Mouse (Mus musculus) ES-CJ7 (cell line): Measurements from ENCODE around the gene Mitf.
A peak's percentile ranks its signal among the peaks of the same experiment; 100 is the strongest.

Source experiments
- DNase-seq: peaks from one replicate; pipeline ENCODE4 v3.0.0; 2011; ENCODE audit warnings: low read depth, low spot score

Gene Mitf

DNA sequence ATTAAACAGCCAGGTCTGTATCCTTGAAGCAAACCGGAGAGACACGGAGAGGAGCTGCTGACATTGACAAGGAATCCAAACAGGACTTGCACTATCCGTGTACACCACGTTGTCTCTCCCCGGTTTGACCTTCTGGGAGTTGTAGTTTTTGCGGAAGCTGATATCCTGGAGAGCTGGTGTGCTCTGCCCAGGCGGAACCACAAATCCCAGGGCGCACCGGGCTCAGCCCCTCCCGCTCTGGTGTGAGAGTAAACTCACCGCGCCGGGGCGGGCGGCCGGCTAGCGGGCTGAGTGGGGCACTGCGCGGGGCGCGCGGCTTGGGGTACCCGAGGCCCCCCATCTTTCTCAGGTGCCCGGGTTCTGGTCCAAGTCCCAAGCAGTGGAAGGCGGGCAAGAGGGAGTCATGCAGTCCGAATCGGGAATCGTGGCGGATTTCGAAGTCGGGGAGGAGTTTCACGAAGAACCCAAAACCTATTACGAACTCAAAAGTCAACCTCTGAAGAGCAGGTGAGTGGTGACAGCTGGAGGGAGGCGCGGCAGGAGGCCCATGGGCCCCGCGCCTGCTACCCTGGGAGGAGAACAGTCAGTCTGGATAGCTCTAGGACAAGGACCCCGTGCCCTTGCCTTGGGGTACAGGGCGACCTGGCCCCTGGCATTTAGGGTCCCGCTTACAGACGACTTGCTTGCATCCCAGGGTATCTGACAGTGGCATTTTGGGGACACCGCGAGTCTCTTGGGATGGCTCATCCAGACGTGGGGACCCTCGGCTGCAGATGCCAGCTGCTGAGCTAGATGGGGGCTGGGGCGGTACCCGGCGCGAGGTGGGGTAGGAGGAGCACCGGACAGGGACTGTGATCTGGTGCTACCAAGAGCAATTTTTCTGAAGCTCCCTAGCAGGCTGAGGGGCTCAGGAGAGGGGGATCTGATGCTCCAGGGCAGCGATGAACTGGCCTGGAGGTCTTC is at the start of gene Mitf:
Gene Mitf, plus strand, starts transcription at position 272 of the 963 bp plus-strand sequence.
- peak; percentile 97 for DNase-seq

DNA sequence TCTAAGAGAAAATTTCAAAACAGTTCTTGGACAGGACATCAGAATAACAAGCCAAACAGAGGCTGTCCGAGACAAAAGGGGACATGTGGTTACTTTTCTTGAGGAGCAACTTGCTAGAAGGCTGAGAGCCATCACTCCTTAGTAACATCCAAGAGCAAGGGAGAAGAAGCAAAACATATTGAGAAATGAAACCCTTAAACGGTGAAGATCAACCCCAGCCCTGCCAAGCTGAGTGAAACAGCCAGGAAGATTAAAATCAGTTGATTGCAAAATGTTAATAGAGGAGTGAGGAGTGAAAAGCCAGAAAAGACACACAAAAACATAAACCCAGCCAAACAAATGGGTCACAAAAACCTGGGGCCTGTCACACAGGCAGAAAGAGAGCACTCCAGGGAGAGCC is 49.5 kb upstream of the Mitf start:
- no peak for DNase-seq

DNA sequence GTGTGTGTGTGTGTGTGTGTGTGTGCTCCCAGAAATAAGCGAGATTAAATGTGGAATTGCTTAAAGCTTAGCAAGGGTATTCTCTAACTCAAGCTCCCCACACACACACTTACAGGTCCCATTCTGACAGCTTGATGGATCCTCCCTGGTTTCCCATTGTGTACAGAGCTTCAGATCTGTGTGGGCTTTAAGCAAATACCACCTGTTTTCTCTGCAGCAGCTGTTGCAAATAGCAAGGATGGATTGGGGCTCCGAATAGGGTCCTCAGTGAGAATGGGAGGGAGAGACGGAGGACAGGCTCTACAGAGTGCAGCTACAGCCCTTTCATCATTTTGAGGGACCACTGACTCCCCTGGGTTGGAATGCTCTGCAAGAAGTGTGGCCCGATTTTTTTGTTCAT is 48.0 kb upstream of the Mitf start:
- DNase-seq: no peak

DNA sequence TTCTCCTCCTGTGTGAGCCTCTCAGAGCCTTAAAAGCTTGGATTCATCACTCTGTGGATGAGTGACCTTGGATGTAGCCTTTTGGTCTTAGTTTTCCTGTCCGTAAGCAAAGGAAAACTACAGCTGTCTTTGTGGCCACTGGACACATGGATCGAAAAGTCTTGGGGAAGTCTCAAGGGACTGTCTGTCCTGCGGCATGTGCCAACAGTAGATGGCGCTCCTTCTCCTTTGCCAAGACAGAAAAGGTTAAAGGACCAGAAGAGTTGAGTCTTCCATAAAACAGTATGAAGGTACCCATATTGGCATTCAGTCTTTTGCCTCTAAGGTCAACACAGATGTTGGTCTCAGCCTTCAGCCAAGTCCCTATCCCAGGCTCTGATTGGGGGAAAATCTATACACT is 47.6 kb upstream of the Mitf start:
- peak; percentile 77 for DNase-seq

DNA sequence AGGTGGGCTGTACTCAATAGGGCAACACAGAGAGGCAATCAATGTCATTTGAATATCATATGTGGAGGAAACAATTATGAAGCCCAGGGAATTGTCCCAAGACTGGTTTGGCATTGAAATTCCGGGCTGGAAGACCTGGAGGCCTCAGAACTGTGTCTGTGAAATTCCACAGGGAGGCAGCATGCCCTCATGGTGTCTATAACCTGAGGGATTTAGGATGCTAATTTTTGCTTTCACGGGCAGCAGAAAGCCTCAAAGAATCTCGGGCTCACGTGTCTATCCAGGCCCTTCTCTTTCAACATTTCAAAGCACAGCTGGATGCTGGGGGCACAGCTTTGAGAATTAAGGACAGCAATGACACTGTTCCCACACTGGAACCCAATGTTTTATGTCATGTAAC is 45.5 kb upstream of the Mitf start:
- peak; percentile 58 for DNase-seq

DNA sequence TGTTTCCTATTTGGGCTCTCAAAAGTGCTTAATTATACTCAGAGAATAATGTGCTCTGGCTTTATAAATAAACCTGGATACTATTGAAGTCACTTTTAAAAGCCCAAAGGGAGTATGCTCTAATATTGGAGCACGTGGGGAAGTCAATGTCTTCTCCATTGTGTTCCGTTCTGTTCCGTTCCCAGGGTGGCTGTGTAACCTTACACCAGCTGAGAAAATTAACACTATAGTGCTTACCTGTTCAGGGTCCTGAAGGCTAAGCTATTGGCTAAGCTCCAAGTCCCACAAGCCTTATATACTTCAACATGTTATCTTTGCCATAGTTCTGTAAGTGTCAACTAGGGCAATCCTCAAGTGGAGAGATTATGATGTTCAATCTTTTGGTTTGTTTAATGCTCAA is 42.9 kb upstream of the Mitf start:
- no peak for DNase-seq

DNA sequence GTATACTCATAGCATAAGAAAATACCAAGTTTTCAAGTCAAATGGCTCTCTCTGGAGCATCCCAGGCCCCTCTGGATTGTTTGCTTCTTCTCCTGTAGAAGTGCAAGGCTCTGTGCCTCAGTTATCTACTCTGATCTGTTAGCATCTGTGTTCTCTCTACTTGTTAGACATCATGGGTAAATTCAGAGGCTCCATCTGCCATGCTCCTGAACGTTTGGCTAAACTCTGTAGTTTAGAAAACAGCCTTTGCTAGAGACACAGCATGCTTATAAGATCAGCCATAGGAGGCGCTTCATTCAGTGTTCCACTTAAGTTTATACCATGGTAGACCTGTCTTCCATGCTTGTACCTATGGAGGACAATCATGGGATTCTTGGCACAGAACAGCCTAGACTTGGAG is 39.0 kb upstream of the Mitf start:
- no peak for DNase-seq

DNA sequence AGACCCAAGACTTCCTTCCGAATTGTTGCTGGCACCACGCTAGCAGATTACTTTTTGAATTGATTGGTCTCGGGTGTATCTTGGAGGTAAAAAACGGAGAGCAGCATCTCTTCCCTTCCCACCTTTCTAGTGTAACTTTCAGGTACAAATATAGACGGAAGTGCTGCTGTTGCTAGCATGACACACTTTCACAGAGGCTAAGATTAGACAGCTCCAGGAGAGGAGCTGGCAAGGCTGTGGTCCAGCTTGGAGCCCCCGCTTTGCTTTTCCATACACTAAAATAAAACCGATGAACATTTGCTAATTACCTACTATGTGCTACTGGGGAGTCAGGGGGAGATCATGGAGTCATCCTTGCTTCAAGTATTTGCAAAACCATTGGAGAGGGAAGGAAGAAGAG is 37.3 kb upstream of the Mitf start:
- no peak for DNase-seq

DNA sequence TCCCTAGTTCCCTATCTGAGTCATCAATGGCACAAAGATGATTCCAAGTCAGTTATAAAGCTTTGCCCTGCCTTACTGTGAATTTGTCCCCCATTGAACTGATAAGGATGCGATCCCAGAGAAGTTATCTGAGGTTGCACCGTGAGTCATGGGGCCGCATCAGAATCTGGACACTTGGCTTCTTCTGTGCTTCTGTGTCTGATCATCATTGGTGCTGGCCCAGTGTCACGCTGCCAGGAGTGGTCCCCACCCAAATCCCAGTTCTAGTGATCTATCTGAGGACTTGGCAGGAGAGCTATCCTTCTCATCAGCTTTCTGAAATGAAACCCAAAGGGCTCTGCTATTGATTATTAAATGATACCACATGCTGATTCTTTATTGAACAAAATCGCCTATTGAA is 25.5 kb upstream of the Mitf start:
- DNase-seq: no peak

DNA sequence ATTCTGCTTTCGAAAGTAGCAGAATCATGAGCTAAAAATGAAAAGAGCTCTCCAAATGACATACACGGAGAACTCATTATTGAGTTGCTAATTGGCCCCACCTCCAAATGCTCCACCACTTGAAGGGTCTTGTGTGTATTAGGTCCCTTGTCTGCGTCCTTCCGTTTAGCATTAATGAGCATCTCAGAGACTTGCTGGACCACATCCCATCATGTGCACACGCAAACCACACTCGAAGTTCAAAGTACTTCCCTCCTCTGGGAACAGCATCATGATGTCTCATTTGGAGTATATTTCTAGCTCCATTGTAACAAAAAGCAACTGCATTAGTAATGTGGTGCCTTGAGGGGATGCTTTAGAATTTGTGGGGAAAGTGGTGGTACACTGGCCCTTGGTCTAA is 24.6 kb upstream of the Mitf start:
- no peak for DNase-seq

DNA sequence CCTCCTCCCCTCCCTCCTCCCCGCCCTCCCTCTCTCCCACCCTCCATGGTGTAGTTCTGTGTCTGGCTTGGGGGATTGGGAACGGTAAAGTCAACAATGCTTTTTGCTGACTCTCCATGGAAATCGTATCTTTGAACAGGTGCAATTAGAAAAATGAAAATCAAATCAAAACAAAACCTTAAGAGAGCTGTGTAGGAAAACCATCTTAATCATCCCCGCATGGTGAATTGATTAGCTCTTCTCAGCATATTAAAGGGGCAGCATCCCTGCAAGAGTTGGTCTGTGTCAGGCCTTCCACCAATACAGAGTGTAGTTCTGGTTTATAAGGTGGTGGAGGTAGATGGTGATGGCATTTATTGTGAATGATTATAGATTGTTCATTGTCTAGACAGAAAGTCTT is 20.0 kb upstream of the Mitf start:
- DNase-seq: no peak

DNA sequence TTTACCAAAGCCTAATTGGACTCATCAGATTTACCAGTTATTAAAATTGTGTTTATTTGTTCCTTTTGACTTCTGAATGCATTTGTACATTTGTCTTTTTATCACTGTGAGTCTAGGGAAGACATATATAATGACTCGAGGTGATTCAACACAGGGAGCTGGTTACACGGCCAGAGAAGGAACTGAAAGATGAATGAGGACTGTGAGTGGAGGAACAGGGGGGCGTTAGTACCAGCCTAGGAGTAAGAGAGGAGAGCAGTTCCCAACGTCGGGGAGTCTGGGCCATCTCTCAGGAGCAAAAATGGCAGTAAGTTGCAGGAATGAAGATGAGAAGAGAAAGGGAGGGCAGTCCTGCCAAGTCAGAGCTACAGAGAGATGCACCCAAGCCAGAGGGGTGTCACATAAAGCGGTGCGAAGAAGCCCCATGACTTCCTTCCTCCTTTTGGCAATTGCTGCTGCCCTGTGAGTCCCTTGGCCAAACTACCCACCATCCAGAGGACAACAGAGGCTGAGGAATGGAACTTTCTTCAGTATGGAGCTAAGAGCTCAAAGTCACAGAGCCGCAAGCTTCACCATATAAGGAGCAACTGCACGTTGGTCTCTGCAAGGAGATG is 18.4 kb upstream of the Mitf start:
- DNase-seq: no peak

DNA sequence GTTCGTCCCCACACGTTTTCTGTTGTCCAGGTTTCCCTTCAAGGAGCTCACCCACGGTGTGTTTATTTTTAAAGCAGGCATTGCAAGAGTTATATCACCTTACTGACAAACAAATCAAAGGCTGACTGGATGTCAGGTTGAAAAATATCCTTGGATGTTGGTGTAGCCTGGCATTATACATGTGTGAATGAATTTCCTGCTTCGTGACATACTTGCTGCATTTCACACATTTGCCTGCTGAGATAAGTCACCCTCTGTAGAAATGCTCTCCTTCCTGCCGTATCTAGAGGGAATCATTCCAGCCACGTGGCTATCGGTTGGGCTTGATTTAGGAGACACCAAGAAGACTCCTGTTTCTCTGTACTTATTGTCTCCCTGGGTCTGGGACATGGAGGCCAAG is 17.2 kb upstream of the Mitf start:
- DNase-seq: no peak

DNA sequence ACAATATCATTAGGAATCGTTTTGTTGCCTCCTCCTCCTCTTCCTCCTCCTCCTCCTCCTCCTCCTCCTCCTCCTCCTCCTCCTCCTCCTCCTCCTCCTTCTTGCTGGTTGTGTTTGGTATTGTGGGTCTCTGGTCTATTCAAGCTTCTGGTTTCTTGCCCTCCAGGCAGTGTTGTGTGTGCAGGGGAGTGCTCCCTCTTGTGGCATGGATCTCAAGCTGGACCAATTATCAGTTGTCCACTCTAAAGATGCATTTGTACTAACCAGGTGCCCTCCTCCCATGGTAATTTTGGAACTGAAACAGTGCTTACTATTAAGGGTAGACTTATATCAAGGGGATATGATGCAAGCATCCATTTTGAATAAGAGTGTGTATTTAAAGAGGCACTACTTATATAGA is 14.7 kb upstream of the Mitf start:
- DNase-seq: peak; percentile 36

DNA sequence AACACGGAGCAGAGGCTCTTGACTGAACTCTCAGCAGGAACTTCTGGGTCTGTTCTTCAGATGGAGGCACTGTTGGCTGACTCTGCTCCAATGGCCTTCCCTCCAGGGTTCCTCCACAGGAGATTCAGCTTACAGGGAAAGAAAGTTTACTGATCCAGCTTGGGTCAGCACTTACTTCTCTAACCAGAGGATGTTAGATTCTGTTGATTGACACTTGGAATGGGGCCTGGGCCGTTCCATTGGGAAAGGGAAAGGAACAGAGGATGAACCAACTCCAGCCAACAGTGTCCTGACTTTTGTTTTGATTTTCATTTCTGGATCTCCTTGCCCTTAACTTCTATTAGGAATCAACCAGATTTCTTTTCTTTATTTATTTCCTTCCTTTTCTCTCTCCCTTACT is 11.7 kb upstream of the Mitf start:
- no peak for DNase-seq

DNA sequence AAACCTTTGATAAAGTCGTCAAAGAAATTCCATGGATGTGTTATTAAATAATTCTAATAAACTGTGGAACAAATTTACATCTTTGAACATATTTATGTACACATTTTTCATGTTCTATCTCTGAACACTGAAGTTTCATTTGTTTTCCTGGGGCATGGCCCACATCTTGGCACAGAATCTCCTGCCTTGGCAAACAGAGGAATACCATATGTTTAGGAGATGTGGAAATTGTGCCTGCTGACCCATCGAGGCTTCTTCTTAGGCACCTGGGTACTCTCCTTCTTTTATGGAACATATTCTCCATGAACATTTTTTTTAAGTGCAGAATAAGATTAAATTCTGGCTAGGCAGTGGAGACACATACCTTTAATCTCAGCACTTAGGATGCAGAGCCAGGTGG is 6.2 kb upstream of the Mitf start:
- DNase-seq: no peak

DNA sequence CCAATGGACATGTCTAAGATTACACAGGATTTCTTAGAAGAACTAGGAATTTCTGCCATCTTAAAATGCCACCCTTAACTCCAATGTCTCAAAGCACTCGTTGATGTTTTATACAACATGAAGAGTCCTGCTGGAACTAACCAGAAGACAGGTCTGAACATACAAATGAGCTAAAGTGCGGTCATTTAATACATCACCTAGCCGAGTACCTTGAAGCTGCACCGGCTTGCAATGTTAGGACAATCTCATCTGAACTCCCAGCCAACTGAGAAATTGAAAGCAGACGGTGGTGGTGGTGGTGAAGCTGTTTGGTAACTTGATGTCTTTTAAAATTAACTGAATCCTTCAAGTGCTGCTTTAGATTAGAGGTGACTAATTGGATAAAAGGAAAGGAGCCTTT is 801 bp upstream of the Mitf start:
- no peak for DNase-seq

DNA sequence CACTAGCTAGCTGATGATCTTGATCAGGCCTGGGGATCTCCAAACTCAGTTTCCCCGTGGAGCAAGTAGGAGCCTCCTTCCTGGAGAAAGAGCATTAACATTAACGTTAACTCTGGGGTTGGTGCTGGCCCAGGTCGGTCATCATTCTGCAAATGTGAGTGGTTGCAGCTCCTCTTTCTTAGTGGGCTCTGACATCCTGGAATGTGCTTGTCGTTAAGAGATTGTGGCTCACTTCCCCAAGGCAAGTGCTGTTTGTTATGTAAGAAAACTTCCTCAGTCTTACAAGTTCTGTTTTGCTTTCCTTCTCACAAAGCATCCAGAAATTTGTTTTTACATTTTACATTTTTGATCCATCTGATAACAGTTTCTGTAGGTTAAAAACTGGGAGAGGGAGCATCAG is 7.3 kb downstream of the Mitf start:
- no peak for DNase-seq

DNA sequence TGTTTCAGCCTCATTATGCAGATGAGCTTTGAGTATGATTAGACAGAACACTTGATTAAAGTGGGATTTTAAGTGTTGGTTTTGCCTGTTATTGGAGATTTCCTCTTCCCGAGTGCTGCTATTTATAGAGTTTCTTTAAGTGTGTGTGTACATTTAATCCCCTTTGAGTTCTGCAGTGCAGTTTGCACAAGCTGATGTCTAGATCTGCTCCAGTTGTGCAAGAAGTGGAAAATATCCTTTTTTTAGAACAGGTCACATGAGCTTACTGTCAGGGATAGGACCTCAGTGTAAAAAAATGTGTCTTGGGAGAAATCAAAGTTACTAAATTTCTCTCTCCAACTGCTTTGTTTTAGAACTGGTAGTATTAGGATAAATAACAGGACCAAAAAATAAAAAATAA is 8.9 kb downstream of the Mitf start:
- no peak for DNase-seq

DNA sequence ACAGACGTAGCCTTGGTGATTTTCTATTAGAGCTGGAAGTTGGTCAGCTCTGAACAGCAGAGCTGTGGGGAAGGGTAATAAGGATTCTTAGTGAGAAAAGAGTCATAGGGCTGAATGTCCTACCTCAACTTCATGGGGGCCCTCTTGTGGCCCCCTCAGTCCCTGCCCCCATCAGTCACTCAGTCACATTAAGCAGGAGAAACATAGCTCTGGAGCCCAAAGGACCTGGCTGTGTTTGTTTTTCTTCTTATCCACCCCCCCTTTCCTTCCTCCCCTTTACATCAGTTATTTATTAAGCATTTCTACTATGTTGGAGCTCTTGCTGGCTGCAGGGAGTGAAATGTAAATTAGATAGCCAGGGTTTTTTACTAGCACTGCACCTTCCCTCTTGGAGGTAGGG is 10.0 kb downstream of the Mitf start:
- no peak for DNase-seq

DNA sequence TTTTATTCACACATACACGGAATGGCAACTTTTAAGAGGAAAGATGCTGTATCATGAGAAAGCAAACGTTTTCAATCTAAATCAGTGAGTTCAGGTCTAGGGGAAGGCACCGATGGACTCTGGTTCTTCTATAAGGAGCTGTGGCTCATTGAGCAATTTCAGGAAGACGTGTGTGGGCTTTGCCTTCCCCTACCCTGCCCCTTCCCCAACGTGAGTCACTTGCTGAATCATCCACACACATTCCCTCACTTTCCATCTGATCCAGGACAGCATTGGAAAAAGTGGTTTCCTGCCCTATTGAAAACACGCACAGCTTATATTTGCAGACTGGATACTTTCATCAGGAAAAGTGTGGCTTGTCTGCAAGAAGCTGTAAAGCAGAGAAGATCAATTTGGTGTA is 11.3 kb downstream of the Mitf start:
- DNase-seq: no peak

DNA sequence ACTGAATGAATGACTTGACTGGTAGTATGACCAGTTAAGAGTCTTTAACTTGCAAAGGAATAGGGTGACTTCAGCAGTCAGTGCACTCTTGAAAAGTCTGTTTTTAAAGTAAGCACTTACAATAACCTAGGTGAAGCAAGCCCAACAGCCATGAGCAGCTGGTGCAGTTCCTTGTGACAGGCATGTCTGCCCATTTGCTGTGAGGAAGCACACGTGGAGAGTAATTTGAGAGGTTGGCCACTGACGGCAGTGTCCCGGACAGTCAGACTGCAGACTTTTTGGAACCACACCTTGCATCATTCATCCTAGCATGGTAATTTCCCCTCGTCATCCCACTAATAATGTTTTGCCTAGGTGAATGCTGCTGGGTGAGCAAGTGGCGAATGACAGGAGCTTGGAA is 12.1 kb downstream of the Mitf start:
- no peak for DNase-seq

DNA sequence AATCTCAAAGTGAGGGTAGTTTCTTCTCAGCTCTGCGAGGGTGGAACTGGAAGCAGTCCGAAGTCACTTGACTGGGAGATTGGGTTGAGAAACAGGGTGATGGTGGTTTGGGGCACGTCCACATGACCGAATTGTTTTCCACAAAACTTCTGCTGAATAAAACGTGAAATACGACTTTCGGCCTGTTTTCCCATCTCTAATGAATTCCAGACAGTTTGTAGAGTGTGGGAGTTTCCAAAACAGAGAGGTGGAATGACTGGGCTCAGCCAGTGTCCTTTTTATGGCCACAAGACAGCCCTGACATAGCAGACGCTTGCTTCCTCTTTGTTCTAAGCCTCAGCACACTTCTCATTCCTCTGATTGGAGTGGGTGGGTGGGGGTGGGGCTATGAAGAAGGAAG is 13.7 kb downstream of the Mitf start:
- no peak for DNase-seq
